Mouse (Mus musculus) embryonic fibroblast, embryonic 13.5 days (primary cell): ENCODE results near the gene Itga5. TPM values are rescaled to one million over a fixed set of nuclear protein-coding genes. Genes with fewer than 3 reads are reported as not detected.

Experiments
- H3K27ac ChIP-seq: 2 replicates; pipeline ENCODE4 v1.5.1; 2012; ENCODE audit warnings: low read length, control low read depth, inconsistent platforms; ENCODE audit not compliant: insufficient read depth
- H3K4me1 ChIP-seq: 2 replicates; pipeline ENCODE4 v1.6.1; 2011; ENCODE audit warnings: low read length; ENCODE audit not compliant: control insufficient read depth, insufficient read depth
- H3K4me3 ChIP-seq: 2 replicates; pipeline ENCODE4 v1.5.1; 2011; ENCODE audit warnings: mild to moderate bottlenecking, control low read depth, low read length; ENCODE audit not compliant: insufficient read depth
- CTCF ChIP-seq: IDR thresholded peaks from 2 replicates; pipeline ENCODE4 v1.5.1; 2011; ENCODE audit warnings: mild to moderate bottlenecking, control low read depth, low read length, moderate library complexity, borderline replicate concordance; ENCODE audit not compliant: insufficient read depth
- POLR2A ChIP-seq: IDR thresholded peaks from 2 replicates; pipeline ENCODE4 v1.6.1; 2011; ENCODE audit warnings: low read depth, mild to moderate bottlenecking, control low read depth, low read length, moderate library complexity
- polyA plus RNA-seq: library from polyadenylated mRNA; stranded (reverse); fragments of >200 nt; gene quantifications from 2 replicates; pipeline ENCODE4 v1.2.4, GENCODE M21; 2011; ENCODE audit warnings: low read depth; ENCODE audit not compliant: missing spikeins, insufficient read length

The Itga5 gene
- polyA plus RNA-seq, 1 experiment, result 161 TPM

DNA sequence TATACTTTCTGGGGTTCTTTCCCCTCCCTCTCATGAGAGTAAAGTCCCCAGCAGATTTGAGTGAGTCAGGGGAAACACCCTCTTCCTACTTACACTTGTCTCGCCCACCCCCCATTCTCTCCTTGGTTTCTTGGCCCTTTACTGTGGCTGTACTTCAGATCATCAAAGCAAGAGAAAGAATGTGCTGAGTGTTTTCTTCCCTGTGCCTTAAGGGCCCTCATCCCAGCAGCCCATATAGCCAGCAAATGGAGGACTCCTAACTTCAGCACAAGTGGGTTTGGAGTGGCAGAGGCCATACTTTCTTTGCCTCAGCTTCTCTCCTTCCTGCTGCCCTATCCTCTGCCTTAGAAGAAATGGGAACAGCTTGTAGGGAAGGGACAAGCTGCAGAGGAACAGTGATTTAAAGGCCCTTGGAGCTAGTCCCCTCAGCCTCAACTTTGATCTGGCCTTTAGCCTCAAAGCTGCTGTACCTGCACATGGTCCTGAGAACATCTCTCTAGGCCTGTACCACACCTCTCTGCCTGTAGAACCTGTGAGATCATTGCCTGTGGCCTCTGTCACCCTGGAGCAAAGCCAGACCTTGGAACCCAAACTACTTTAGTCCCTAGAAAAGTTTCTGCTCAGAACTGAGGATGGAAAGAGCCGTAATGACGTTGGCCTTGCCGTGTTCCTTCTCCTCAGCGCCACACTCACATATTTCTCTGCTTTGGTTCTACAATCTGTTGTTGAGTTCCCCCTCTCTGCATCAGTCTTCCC lies 67.5 kb downstream of the Itga5 start:
- Histone ChIP-seq H3K27ac (no peak overlapping the region), H3K4me3 (no peak overlapping the region)

DNA sequence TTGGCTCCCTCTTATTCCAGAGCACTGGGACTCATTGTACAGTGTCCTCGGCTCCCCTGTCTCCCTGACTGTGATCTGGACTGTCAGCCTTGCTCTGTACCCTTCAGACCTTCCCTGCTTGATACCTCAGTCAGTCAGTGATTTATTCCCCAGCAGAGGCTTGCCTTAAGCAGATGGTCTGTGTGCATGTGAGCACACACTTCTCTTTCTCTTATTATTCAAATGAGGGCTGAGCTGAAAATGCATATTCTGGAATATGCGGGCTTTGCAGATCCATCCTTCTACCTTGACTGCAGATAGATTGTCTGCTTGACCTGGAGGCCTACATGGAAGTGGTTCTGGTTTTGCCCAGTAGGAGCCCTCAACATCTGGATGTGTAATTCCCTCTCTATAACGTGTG lies 68.5 kb downstream of the Itga5 start:
- no peak for TF ChIP-seq CTCF
- TF ChIP-seq POLR2A, result no peak
- no peak overlapping the region for H3K4me3 ChIP-seq

More for the DNA sequence above, 67.5 kb downstream of the Itga5 start:
- TF ChIP-seq CTCF (no peak), POLR2A (no peak)
- H3K4me1 ChIP-seq, result peaks cover 43% of the 10 kb centered on the region

DNA sequence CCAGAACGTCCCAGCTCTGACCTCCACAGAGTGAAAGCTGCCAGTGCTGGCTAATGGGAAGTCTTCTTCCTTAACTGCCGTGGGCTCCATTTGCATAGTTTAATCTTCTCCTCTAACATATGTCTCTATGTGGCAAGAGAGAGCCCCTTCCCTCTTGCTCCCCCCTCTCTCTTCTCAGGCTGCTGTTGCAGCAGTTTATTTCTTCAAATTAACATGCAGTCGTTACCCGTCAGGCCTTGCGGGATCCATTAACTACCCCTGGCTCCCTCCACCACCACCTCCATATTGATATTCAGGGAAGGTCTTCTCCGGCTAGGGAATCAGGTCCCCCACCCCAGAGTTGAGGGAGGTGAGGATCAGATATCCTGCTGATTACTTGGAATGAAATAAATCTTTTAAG lies 69.2 kb downstream of the Itga5 start:
- Histone ChIP-seq H3K27ac (no peak overlapping the region), H3K4me1 (peaks cover 31% of the 10 kb centered on the region), H3K4me3 (no peak overlapping the region)
- TF ChIP-seq POLR2A, result no peak
- TF ChIP-seq CTCF, result no peak

More for the DNA sequence above, 68.5 kb downstream of the Itga5 start:
- no peak overlapping the region for H3K27ac ChIP-seq
- H3K4me1 ChIP-seq, result peaks cover 37% of the 10 kb centered on the region

DNA sequence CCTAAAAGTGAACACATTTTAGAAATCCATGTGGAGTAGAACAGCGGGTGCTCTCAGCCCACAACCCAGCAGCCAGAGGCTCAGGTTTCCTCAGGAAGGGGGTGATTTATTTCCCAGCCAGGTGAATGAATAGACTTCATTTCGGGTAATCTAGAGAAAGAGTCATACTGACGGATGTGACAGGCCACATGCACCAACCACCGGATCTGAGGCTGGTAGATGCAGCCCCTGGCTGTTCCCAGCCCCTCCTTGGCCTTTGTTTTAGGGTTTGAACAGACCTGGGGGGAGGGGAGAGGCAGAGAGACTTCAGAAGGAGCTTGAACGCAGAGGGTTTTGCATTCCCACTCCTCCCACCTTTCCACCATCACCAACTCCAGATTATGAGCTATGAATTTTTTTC lies 70.7 kb downstream of the Itga5 start:
- no peak overlapping the region for H3K27ac ChIP-seq
- H3K4me3 ChIP-seq, result no peak overlapping the region
- H3K4me1 ChIP-seq, result peaks cover 18% of the 10 kb centered on the region
- TF ChIP-seq CTCF, result no peak
- TF ChIP-seq POLR2A, result no peak

DNA sequence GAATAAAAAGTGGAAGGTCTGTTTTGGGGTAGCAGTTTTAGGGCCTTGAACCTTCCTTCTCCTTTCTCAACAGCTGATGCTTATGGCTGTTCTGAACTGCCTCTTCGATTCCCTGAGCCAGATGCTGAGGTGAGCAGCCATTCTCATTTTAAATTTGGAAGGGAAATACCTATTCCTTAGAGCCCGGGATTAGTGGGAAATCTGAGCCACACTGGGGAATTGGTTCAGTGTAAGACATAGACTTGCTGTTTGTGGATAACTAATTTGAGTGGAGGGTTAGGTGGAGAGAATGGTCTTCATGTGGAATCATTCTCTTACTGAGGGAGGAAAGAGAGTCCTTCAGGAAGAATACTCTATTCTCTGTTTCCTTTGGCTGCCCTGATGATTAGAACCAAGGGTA lies 71.9 kb downstream of the Itga5 start:
- Histone ChIP-seq H3K4me1 (peaks cover 15% of the 10 kb centered on the region), H3K27ac (no peak overlapping the region), H3K4me3 (no peak overlapping the region)
- TF ChIP-seq CTCF, result no peak
- no peak for TF ChIP-seq POLR2A

Other genes starting within 250 kb of the Itga5 start
- 10.4 and 11.0 TPM in 2 replicates for gene Smug1, start 199.7 kb downstream of the Itga5 start, polyA plus RNA-seq
- gene Cbx5, start 126.9 kb downstream of the Itga5 start, polyA plus RNA-seq, result 132 and 172 TPM in 2 replicates
- gene Hnrnpa1, start 126.3 kb downstream of the Itga5 start, polyA plus RNA-seq, result 509 and 719 TPM in 2 replicates
- not detected in 2 replicates for gene Nfe2, start 108.4 kb downstream of the Itga5 start, polyA plus RNA-seq
- 141 and 143 TPM in 2 replicates for gene Copz1, start 94.0 kb downstream of the Itga5 start, polyA plus RNA-seq
- gene Gpr84, start 56.2 kb downstream of the Itga5 start, polyA plus RNA-seq, result 0.40 TPM in 1 of 2 replicates, not detected in the other
- 25.0 and 27.6 TPM in 2 replicates for gene Zfp385a, start 26.7 kb downstream of the Itga5 start, polyA plus RNA-seq
- gene Gtsf1, start 63.7 kb upstream of the Itga5 start, polyA plus RNA-seq, result not detected in 2 replicates
- not detected in 2 replicates for gene Gtsf2, start 81.7 kb upstream of the Itga5 start, polyA plus RNA-seq
- 0.33 and 2.1 TPM in 2 replicates for gene Nckap1l, start 87.0 kb upstream of the Itga5 start, polyA plus RNA-seq
- 3.4 and 5.4 TPM in 2 replicates for gene Pde1b, start 136.3 kb upstream of the Itga5 start, polyA plus RNA-seq
- gene Ppp1r1a, start 171.2 kb upstream of the Itga5 start, polyA plus RNA-seq, result 2.0 and 2.1 TPM in 2 replicates
- gene Glycam1, start 198.3 kb upstream of the Itga5 start, polyA plus RNA-seq, result not detected in 2 replicates